Mouse (Mus musculus): ENCODE measurements at regions not wholly inside any gene's neighbourhood (a gene's known extent, or its start where the extent isn't known, plus 50 kb on each side); places are given as distances from the start of the nearest gene placed in this dataset.

GRCm38 (mm10) chr6:24269633-24270032 is 101.7 kb upstream of the Slc13a1 start:
- ATAC-seq (replicated peaks; ENCODE audit: poor library complexity): peak; percentile 80

DNA sequence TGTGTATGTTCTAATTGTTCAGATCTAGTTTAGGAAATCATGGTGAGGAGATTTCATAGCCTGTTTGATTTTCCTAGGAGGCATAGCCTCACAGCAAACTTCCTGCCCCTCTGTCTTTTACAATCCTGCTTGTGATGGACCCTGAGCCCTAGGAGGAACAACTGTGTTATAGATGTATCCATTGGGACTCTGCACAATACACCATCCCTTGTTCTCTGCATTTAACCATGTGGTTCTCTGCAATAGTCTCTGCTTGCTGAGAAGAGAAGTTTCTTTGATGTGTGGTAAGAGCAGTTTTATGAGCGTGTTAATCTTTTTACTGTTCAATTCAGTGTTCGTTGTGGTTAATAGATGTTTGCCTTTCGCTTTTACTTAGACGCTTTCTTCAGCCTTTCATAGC is 95.9 kb upstream of the Slc13a1 start:
- ATAC-seq (replicated peaks; ENCODE audit: poor library complexity): no peak

DNA sequence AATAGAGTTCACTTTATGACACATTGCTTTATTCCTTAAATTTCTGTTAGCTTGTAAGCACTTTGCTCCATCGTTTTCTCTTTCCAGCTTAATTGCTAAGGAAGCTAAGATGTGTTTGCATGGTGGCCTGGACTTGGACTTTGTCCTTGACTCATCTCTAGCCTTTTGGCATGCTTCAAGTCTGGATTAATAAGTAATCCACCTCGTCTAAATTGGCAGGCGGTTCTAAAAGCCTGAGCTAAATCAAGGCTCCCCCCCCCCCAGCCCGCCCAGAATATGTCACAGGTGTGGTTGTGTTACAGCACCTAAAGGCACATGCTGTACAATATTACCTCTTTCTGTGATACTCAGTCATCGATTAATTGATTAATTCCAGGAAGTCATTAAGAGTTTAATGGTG is 94.7 kb upstream of the Slc13a1 start:
- ATAC-seq (replicated peaks; ENCODE audit: poor library complexity): no peak

DNA sequence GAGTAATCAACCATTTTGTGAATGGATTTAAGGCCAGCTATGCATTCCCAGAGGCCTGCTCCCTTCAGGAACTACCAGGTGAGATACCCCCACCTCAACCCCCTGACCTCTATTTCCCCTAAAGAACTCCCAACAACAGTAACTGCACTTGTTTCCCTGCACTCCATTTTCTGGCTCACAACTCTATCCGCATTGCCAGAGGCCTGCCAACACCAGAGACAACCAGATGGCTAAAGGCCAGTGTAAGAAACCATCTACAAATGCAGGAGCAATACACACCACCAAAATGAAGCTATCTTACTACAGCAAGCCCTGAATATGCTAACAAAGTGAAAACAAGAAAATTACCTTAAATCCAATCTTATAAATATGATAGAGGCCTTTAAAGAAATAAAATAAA is 77.7 kb upstream of the Slc13a1 start:
- no peak for ATAC-seq (replicated peaks; ENCODE audit: poor library complexity)

- ATAC-seq (replicated peaks; ENCODE audit: poor library complexity): no peak
These were observed 70.6 kb upstream of the Slc13a1 start for GRCm38 (mm10) chr6:24238541-24238940.

DNA sequence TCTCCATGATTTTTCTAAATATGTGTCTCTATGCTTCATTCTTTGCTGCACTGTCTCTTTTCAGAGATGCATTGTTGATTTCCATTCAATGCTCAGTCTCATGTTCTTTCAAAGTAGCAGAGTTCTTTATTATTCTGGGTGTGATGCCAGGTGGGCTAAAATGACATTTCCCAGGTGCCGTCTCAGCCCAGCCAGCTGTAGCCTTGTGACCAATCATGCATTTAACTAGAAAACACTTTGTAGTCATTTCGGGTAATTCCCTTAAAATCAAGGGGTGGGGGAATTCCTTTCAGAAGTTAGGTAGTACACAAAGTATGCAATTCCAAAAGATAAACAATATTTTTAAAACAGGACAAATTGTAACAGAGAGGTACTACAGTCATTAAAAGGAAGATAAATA is 70.2 kb upstream of the Slc13a1 start:
- no peak for ATAC-seq (replicated peaks; ENCODE audit: poor library complexity)

GRCm38 (mm10) chr6:24233626-24234025 is 65.7 kb upstream of the Slc13a1 start:
- no peak for ATAC-seq (replicated peaks; ENCODE audit: poor library complexity)

GRCm38 (mm10) chr6:24220589-24220988 is 52.7 kb upstream of the Slc13a1 start:
- ATAC-seq (replicated peaks; ENCODE audit: poor library complexity): no peak

GRCm38 (mm10) chr6:24219882-24220522 is 52.1 kb upstream of the Slc13a1 start:
- ATAC-seq (replicated peaks; ENCODE audit: poor library complexity): no peak
